Mouse (Mus musculus) urinary bladder, postnatal 10 days (tissue): Measurements from ENCODE around the gene Neto2.
"Not testable (repeated sequence)": the region's sequence is repeated elsewhere in the genome, so short reads cannot be mapped to it uniquely, and the experiment has no call there.

Experiments
- DNase-seq: peaks from one replicate; pipeline ENCODE4 v3.0.0; 2022; ENCODE audit warnings: low spot score

Gene Neto2

DNA sequence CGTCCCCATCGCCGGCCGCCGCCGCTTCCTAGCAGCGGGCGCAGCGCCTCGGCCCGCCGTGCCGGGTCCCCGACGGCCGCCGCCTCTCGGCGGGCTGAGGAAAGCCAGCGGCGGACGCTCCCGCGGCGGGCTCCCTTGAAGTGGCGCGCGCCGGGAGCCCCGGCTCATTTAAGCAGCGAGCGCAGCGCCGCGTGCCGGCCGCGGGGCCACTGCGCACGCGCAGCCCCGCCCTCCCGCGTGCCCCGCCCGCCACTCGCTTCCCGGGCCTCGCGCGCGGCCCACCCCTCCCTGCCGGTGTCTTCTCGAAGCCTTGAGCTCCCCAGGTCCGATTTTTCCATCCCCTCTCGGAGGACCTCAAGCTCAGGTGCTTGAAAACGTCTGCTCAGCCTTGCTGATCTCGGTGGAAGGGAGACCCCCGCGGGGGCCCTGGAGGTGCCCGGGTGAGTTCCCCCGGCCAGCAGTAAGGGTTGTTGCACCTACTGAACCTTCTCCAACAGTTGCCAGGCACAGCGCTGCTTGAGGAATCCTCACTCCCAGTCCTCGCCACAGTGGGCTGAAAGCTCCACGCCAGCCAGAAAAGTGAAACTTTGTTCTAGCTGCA lies at the start of gene Neto2:
Gene Neto2 (minus strand): TSS at position 174 of the 601 bp plus-strand sequence.
- DNase-seq: peak; percentile 9

DNA sequence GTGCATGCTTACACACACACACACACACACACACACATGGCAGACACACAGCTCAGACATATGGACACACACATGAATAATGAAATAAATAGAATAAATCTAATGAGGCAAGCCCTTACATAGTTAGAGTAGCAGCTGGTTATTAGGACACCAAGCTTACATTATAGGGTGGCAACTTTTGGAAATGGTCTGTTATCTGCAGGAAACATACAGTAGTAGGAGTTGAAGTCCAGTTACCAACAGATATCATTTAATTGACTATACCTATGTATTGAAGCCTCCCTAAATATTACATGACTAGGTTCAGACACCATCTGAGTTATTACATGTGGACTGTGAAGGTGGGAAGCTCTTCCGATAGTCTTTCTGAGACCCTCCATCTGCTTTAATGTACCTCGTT lies 44.3 kb upstream of the Neto2 start:
- no peak for DNase-seq

DNA sequence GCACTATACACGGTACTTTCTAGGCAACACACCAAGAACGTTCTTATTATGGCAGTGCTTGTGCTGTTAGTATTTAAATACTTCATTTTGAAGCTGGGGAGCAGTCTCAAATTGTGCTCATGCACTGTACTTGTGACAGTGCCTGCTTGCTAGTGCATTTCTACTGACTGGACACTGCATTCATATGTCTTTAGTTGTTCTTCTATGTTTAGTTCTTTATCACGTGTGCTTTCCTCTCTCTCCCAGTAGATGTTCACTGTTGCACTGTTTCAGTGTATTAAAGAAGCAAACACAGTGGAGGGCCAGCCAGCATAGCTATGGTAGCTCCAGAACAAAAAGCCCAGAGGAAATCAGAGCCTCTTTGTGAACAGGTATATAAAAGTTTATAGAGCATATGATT lies 29.8 kb upstream of the Neto2 start:
- no peak for DNase-seq

DNA sequence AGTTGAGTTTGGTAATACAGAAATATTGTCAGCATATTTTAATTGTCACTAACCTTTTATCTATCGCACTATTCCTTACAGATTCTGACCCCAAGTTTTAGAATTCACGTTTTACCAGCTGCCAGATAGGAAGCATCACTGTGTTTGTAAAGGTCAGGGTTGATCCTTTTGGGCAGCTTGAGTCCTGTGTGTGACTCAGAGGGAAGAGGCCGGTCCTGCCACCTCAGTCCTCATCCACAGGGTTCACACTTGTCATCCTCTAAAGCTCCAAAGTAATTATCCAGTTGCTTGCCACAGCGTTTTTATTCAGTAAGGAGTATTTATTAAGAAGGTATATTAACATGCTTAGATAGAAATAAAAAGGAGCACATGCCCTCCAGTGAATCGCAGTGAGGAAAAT lies 16.5 kb upstream of the Neto2 start:
- DNase-seq: no peak

DNA sequence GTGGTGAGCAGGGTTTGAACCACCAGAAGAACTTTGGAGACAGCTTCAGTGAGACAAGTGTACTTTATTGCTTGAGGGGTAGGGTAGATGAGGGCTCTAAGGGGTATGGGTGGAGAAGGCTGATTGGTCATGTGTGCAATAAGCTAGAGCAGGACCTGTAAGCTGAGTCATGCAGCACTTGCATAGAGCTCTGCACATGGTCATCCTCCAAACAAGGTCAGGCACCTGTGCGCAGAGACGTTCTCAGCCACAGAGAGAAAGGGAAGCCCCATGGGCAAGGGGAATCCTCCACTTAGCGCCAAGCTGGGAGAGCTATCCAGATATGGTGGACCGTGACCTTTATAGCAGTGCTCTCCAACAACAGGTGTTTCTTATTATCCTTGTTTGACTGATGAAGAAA lies 16.0 kb upstream of the Neto2 start:
- DNase-seq: no peak

DNA sequence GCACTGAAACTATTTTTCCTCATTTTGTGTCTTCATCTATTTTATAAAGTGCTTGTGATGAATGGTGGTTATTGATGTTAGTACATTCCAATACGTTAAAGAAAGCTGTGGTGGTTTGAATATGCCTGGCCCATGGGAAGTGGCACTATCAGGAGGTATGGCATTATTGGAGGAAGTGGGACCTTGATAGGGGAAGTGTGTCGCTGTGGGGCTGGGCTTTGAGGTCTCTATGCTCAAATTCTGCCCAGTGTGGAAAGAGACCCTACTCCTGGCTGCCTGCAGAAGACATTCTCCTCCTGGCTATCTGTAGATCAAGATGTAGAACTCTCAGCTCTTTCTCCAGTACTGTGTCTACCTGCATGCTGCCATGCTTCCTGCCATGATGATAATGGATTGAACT lies 6.3 kb upstream of the Neto2 start:
- no peak for DNase-seq

DNA sequence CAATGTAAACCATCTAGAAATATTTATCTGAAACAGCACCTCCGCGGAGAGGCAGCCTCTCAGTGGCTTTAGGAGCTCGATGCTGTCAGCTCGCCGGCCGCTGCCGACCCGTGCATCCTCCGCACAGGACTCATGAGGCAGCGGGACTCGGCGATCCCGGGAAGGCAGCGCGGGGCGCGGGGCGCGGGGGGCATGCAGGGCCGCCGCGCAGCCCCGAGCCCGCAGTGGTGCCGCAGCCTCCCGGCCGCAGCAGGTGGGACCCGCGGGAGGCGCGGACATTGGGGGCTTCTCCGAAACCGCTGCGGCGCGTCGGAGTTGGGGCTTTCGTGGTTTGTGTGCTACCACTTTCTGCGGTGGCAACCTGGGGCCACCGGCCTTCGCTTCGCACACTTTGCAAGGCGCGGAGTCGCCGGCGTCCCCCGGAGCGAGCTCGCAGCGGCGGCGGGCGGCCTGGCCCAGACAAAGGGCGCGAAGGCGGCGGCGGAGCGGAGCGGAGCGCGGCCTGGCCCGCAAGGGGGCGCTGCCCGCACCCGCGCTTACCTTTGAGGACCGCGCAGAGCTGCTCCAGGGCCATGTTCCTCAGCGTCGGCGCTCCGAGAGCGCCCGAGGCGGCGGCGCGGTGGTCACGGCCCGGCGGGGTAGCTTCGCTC lies 498 bp downstream of the Neto2 start:
- no peak for DNase-seq

DNA sequence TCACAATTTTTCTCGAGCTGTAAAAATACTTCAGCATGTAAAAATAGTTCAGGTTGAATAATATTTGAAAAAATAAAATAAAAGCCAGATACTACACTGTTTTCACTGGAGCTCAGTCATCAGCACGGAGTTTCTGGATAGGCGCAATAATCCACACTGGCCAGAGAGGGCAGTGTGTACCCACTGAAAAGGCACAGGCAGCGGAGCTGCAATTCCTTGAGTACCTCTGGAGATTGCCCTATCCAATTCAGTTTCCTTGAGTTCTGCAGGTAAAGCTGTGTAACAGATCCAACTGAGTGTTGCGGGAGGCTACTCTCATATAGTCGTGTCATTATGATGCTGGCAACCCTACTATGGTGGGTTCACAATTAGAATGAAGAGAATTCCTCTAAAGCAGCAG lies 1.7 kb downstream of the Neto2 start:
- no peak for DNase-seq

DNA sequence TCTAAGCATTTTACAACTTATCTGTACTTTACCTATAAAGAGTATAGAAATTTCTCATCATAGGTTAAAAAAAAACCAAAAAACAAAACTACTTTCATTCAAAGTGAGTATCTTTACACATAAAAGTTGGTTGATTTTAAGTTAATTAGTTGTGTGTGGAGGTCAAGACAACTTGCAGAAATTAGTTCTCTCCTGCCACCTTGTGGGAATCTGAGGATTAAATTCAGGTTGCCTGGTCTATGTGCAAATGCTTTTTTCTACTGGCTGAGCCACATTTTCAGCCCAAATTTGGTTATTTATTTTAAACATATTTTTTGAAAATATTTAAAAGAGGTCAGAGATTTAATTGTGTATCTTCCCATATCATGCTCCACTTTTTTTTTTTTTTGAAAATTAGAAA lies 35.6 kb downstream of the Neto2 start:
- DNase-seq: no peak

DNA sequence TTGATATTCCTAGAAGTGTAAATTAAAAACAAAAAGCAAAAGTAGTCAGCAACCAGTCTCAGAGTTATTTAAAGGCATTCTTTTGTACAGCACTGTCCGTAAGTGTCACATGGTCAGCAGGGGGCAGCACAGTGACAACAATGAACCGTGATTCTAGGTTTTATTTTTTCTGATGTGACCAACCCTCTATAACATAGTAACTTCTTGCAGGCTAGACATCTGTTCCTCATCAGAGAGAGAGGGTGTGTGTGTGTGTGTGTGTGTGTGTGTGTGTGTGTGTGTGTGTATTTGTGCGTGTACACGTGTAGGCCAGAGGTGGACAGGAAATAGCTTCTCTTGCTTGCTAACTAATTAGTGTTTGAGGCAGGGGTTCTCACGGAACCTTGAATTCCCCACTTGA lies 38.7 kb downstream of the Neto2 start:
- DNase-seq: no peak

DNA sequence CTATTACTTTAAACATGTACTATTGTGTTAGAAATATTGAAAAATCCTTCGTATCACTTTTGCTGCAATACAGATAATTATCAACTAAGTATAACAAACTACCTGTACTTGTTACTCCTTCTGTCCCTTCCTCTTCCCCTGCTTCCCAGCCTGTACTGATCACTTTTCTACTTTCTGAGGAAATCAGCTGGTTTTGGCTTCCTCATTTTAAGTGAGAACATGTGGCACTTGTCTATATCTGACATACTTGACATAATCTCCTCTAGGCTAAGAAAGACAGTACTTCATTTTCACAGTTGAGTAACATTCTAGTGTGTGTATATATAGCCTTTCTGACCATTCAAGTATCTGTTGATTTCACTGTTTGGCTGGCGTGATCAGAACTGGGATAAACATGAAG lies 49.5 kb downstream of the Neto2 start:
- no peak for DNase-seq

DNA sequence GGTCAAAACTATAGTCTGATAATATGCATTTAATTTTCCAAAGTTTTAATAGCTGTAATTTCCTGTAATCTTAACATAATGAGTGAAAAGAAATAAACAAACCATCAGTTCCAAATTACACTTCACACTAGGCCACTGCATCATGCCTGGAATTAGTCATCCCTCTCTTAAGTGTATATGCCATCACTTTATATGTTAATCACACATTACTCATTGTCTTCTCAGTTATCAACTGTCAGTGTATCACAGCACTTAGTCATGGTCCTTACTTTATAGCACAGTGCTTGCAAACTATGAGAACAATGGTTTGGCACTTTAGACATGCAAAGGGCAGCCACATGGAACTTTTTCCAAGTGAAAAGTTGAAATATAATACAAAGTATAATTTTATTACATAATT lies 52.2 kb downstream of the Neto2 start:
- no peak for DNase-seq

DNA sequence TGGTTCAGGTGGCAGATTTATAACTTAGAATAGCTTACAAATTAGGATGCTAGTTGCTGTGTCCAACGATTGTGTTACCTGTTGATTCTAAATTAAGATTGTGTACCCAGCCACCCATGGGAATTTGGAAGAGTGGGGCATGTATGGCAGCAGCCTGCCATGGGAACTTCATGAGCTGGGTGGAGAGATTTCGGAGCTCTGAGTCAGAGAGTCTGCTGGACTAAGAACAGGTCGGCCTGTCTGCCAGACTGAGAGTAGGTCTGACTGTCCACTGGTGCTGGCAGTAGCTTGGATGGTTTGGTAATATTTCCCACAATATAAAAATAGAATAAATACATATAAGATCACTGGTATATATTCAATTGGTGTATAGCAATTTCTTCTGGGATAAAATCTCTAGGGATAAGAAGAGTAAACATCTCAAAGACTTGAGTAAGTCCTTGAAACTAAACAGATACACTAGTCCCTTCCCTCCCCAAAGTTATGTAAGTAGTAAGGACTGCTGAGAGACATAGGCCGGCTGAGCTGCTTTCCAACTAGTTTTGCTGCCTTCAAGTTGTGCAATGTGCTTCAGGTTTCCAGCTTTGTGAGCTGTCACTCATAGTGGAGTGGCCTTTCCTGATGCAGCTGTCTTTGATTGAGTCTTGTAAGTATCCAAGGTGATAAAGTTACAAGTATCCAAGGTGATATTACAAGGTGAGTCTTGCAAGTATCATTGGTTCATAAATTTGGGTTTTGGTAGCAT lies 55.6 kb downstream of the Neto2 start:
- no peak for DNase-seq

DNA sequence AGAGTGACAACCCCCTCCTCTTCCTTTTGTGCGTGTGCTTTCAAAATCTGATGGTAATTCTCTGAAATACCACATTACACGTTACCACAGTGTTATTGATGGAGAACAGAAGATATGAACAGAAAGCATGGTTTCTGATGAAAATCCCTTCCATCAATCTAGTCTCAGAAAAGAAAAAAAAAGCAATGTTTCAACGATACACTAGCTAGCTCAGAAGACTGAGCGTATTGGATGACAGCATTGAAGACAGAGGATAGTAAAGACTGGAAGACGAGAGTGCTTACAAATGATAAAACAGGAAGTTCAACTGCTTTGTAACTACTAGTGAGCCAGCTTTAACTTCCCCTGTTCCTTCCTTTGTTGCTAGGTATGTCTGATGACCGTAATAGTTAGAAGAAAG lies 76.3 kb downstream of the Neto2 start:
- no peak for DNase-seq

DNA sequence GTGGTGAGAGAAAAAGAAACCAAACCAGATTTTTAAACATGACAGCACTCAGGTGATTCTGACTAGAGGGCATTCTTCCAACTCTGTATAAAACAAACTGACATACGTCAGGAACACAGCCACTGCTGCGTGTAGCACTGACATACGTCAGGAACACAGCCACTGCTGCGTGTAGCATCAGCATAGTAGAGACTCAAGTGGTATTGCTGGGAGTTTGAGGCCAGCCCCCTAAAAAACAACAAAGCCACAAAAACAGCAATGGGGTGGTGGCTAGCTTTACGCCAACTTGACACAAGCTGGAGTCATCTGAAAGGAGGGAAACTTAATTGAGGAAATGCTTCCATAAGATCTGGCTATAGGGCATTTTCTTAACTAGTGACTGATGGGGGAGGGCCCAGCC lies 77.5 kb downstream of the Neto2 start:
- no peak for DNase-seq

DNA sequence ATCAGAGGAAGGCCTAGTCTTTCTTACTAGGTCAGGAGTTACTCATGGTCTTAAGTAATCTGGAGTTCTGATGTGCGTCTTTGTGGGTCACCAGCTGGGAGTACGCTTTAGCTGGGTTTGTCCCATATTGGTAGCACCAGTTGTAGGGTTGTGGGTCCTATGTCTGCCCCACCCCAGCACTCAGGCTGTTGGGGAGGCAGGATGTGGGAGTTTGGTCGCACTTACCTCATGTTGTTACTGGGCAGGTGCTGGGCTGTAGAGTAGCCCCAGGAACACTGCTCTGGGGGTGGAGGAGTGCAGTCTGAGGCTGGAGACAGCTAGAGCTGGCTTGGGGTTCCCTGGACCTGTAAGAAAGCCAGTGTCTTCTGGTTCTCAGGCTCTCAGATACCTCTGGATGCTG lies 81.9 kb downstream of the Neto2 start:
- no peak for DNase-seq

DNA sequence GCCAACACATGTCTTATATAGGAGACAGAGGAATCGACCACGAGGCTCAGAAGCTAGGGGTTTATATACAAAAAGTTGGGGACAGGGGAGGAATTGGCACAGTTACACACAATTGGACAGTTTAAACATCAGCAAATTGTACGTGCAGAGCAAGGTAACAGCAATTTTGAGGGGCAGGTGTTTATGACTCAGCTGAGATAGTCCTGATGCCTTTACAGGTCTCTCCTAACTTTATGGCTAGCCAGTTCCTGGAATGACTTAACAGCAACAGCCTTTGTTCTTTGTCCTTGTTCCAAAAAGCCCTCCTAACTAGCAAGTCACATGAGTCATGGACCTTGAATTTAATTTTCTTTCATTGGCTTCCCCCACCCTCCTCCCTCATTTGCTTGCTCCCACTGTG lies 83.6 kb downstream of the Neto2 start:
- not testable (repeated sequence) for DNase-seq

DNA sequence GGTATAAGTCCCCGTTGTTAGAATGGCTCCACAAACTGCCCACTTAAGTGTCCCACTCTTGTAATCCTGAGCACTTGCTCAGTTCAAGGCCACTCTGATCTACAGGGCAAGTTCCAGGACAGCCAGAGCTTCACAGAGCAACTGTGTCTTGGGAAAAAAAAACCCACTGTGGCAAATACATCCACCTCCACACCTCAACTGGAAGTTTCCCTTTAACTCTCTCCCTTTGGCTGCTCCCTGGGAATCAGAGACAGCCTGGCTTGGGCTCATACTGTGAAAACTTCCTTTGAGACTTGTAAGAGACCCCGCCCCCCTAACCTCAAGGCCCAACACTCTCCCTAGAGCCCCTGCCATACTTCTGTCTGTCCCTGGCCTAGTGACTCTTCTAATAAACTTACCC lies 91.9 kb downstream of the Neto2 start:
- DNase-seq: no peak

DNA sequence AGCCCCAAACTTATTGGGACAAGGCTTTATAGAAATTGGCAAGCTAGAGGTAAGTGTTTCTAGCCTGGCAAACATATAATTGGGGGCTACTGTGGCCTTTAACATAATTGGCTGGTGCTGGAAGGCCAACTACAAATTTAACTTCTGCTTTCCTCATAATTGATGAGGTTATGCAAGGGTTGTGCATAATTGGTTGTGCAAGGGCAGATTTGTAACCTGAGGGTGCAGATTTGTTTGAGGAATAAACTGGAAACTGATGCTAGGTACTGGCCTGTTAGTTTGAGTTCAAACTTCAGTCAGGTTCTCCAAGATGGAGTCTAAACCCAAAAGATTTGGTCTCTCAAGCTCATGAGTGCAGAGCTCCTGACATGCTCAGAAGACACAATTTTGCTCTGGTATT lies 92.9 kb downstream of the Neto2 start:
- DNase-seq: no peak

DNA sequence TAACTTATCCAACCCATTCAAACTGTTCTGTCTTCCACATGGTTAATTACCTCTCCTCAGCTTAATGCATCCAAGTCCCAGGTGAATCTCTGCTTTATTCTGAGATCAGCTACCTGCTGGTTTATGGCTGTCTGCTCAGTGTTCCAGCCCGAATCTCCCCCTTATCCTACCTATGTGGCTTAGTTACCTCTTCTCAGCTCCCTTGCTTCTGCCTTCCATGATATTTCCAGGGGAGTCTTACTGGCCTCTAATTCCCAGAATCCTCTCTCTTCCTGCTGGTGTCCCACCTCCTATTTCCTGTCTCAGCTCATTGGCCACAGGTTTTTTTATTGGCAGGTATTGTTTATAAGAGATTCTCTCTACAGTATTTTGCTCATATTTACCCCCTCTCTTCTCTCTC lies 93.8 kb downstream of the Neto2 start:
- no peak for DNase-seq

DNA sequence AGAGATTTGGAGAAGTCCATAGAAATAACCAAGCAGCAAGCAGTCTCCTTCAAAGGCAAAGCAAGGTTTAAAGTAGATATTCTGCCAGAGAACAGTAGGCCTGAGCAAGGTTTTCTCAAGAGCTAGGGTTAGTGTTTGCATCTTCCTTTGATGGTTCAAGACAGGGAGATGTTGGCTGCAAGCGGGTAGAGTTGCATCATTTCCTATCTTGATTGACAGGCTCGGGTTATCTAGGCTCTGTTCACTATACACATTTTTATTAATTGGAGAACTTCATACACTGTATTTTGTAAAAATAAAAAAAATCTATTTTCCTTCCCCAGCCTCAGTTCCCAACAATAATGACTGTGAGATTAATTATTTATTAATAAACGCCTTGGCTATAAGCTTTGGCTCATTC lies 94.2 kb downstream of the Neto2 start:
- DNase-seq: no peak

DNA sequence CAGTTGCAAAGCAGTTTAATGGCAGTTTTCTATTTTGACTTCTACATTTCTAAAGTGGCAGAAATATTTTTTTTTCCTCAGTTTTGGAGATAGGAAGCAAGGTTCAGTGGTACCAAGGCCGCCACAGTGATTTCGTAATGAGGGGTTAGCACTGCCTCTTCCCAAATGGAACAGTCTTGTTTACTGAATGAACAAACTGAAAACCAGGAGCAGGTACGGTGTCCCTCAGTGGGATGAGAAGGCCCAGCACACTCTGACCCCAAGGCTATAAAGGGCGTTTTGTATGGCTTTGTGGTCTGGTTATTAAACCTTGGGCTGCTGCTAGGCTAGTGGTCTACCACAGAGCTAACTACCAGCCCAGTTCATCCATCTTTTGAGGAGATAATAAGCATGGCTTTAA lies 96.5 kb downstream of the Neto2 start:
- DNase-seq: no peak

DNA sequence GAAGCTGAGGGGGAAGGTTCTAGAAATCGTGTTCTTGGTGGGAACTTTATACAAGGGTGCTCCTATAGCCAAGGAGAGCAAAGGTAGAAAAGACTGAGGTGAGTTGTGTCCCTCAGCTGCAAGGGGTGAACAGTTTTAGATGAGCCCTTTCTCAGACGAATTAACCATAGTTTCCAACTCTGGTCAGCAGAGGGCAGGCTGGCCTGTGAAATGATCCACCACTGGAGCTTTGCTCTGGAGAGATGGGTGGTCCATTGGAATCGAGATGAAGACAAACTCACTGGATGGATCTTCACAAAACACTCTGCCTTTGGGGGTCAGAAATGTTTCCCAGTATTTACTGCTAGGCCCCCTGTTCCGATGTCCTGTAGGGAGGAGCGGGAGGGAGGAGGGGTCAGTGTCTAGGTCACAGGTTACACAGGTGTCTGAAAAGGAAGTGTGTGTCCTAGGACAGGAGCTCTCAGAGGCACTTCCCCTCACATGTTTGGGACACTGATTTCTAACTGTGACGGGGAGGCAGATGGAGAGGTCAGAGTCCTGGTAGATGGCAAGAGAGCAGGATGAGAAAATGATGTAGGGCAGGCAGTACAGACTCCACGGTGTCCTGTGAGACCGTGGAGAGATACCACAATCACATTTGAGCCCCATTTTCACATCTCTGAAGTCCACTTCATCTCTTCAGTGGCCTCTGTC lies 97.4 kb downstream of the Neto2 start:
- DNase-seq: no peak
